Mouse (Mus musculus) lung, adult 2 months (tissue): ENCODE measurements around the gene Prss33. TPM values are rescaled to one million over a fixed set of nuclear protein-coding genes. Genes with fewer than 3 reads are reported as not detected.

ENCODE experiments used
- DNase-seq: peaks from one replicate; pipeline ENCODE4 v3.0.0; 2022
- H3K4me1 ChIP-seq: fragments of 200-500 bp; 2 replicates; pipeline ENCODE4 v1.6.1; 2011; ENCODE audit warnings: low read length; ENCODE audit not compliant: control insufficient read depth, insufficient read depth
- H3K4me3 ChIP-seq: fragments of 200-500 bp; replicated peaks from 2 replicates; pipeline ENCODE3; 2011; ENCODE audit warnings: low read depth, mild to moderate bottlenecking, control low read depth, low read length; ENCODE audit errors: extremely low read depth
- CTCF ChIP-seq: fragments of 200-500 bp; IDR thresholded peaks from 2 replicates; pipeline ENCODE4 v1.5.1; 2011; ENCODE audit warnings: mild to moderate bottlenecking, low read length, control low read depth; ENCODE audit not compliant: insufficient read depth
- POLR2A ChIP-seq: fragments of 200-500 bp; IDR thresholded peaks from 2 replicates; pipeline ENCODE4 v1.6.1; 2011; ENCODE audit warnings: low read depth, mild to moderate bottlenecking, control low read depth, low read length, borderline replicate concordance; ENCODE audit errors: extremely low read depth
- WGBS: fragments of 180-500 bp; shearing (Covaris S2); methylation state at CpG from one replicate; pipeline ENCODE4 v1.1.7; 2018; 5-methylcytosine and 5-hydroxymethylcytosine counted together
- polyA plus RNA-seq: library from polyadenylated mRNA; depleted of rRNA; stranded (reverse); fragments of >200 nt; gene quantifications from 2 replicates; pipeline ENCODE4 v1.2.3, GENCODE M21; 2012

The Prss33 gene
- polyA plus RNA-seq, 1 experiment = not detected

GRCm38 (mm10) chr17:23807918-23808317 is 27.9 kb downstream of the Prss33 start:
- Histone ChIP-seq H3K4me3 (no peak overlapping the region), H3K4me1 (peaks cover 14% of the 10 kb centered on the region)
- 80% methylated on average over 3 of the region's 3 CpGs for WGBS
- DNase-seq = no peak
- TF ChIP-seq POLR2A = no peak

- WGBS = 42% methylated on average over 25 of the region's 25 CpGs
- DNase-seq = no peak
- H3K4me1 ChIP-seq = peaks cover 16% of the 10 kb centered on the region
- no peak overlapping the region for H3K4me3 ChIP-seq
- TF ChIP-seq CTCF (no peak), POLR2A (no peak)
Observed at GRCm38 (mm10) chr17:23806867-23807266, 29.0 kb downstream of the Prss33 start.

GRCm38 (mm10) chr17:23804426-23805085 is 31.3 kb downstream of the Prss33 start:
- under 1% methylated on average over 8 of the region's 8 CpGs for WGBS
- TF ChIP-seq CTCF = no peak
- no peak for TF ChIP-seq POLR2A
- no peak for DNase-seq
- Histone ChIP-seq H3K4me1 (peaks cover 16% of the 10 kb centered on the region), H3K4me3 (peak overlapping the region; percentile 89)

- under 1% methylated on average over 56 of the region's 83 CpGs for WGBS
- Histone ChIP-seq H3K4me1 (peaks cover 16% of the 10 kb centered on the region), H3K4me3 (peak overlapping the region; percentile 89)
- TF ChIP-seq POLR2A (no peak), CTCF (no peak)
- no peak for DNase-seq
Observed at GRCm38 (mm10) chr17:23803366-23804041, 32.4 kb downstream of the Prss33 start.

- WGBS = 1% methylated on average over 60 of the region's 60 CpGs
- peak; percentile 94 for DNase-seq
- Histone ChIP-seq H3K4me3 (peak overlapping the region; percentile 89), H3K4me1 (peaks cover 16% of the 10 kb centered on the region)
- TF ChIP-seq CTCF (no peak), POLR2A (peak; percentile 96)
Observed at GRCm38 (mm10) chr17:23802746-23803365, 33.0 kb downstream of the Prss33 start.

- Histone ChIP-seq H3K4me1 (peaks cover 10% of the 10 kb centered on the region), H3K4me3 (no peak overlapping the region)
- no peak for DNase-seq
- WGBS = 95% methylated on average over 10 of the region's 10 CpGs
- TF ChIP-seq POLR2A = no peak
- TF ChIP-seq CTCF = no peak
Observed at GRCm38 (mm10) chr17:23801627-23802026, 34.2 kb downstream of the Prss33 start.

- 60% methylated on average over 7 of the region's 7 CpGs for WGBS
- no peak for DNase-seq
- TF ChIP-seq POLR2A (no peak), CTCF (no peak)
Observed at GRCm38 (mm10) chr17:23797316-23797715, 38.5 kb downstream of the Prss33 start.

GRCm38 (mm10) chr17:23795323-23795722 is 40.5 kb downstream of the Prss33 start:
- WGBS = 97% methylated on average over 8 of the region's 8 CpGs
- no peak for DNase-seq
- no peak overlapping the region for H3K4me3 ChIP-seq
- peaks cover 4% of the 10 kb centered on the region; the same call in 1 of the 2 replicates for H3K4me1 ChIP-seq
- TF ChIP-seq POLR2A (no peak), CTCF (no peak)

More at GRCm38 (mm10) chr17:23797316-23797715, 38.5 kb downstream of the Prss33 start:
- 0 out of 2 replicates have a peak, but pooled peaks cover 2% of the 10 kb centered on the region for H3K4me1 ChIP-seq
- no peak overlapping the region for H3K4me3 ChIP-seq

GRCm38 (mm10) chr17:23791079-23791357 is 44.8 kb downstream of the Prss33 start:
- no peak for DNase-seq
- WGBS = 53% methylated on average over 2 of the region's 2 CpGs
- Histone ChIP-seq H3K4me1 (peaks cover 9% of the 10 kb centered on the region), H3K4me3 (no peak overlapping the region)
- TF ChIP-seq CTCF (no peak), POLR2A (no peak)
